Comparison of ENCODE assay signal across 25 mouse cellular contexts in the genomic region with DNA sequence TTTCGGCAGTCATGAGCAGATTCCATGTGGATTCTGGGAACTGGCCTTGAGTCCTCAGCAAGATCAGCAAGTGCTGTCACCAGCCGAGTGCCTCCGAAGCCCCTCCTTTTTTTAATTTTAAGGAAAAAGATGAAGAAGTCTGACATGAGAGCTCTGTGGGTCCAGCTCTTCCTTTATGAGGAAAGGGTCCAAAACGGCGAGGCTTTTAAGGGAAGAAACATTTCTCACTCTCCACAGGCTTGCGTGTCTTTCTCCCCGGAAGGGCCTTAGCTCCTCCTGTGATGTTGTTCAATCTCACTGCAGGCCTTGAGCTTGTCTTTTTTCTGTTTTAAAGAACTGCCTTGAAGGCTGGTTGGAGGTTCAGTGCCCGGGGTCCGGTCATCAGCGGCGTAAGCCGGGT.
DNase-seq lines count a peak whose midpoint lies in the region; ATAC-seq and TF ChIP-seq lines count a peak whose summit lies in the region.
"Had no signal": no experiment of that assay in that cellular context is flagged by ENCODE, and none has a peak within 500 bp of the region (broad histone marks: within the 10 kb centered on the region; RNA-seq: fewer than 3 reads in every experiment).

No protein-coding gene starts in this region.

- peak; percentile 17 for DNase-seq in adrenal gland, adult 8-10 months
- no peak for DNase-seq in adrenal gland, adult 18-20 months (ENCODE audit: low spot score in 2 of 2)
- DNase-seq in gastrocnemius, adult 2 months: no peak
- DNase-seq in gastrocnemius, adult 18-20 months (ENCODE audit: low spot score): no peak
- no peak for DNase-seq in midbrain, embryonic 10.5 days (ENCODE audit: low spot score)
- DNase-seq in lung, postnatal 0 days (ENCODE audit: low spot score): no peak
- DNase-seq: adrenal gland, postnatal 10 days; B cell, adult 2 months; cerebellum, adult 18-20 months; cerebellum, adult 9-10 months; cerebellum, postnatal 14 days; gastrocnemius, postnatal 14 days; heart, adult 18-20 months; heart, postnatal 14 days; heart, postnatal 4 days; kidney, adult 18-20 months had no signal

- H3K9me3 ChIP-seq in midbrain, embryonic 10.5 days (replicated peaks): no peaks in the 10 kb centered on the region
- H3K9me3 ChIP-seq in midbrain, embryonic 15.5 days: no peaks in the 10 kb centered on the region
- no peaks in the 10 kb centered on the region for H3K9me3 ChIP-seq in lung, postnatal 0 days (ENCODE audit: low read length)
- H3K9me3 ChIP-seq: forebrain, embryonic 15.5 days; G1E had no signal

- no peak overlapping the region for H3K4me2 ChIP-seq in midbrain, embryonic 15.5 days
- H3K4me2 ChIP-seq in lung, postnatal 0 days (replicated peaks; ENCODE audit: low read depth, low read length): no peak overlapping the region
- H3K4me2 ChIP-seq: forebrain, embryonic 15.5 days; heart, embryonic 13.5 days; hindbrain, embryonic 14.5 days had no signal

- peak overlapping the region; percentile 24; the same call in 1 of the 2 replicates for H3K27ac ChIP-seq in gastrocnemius, adult 2 months
- 0 out of 2 replicates have a peak overlapping the region, but pooled peaks have one; percentile 33 for H3K27ac ChIP-seq in midbrain, embryonic 10.5 days (replicated peaks)
- no peak overlapping the region for H3K27ac ChIP-seq in midbrain, embryonic 15.5 days
- no peak overlapping the region for H3K27ac ChIP-seq in lung, postnatal 0 days (ENCODE audit: low read length)
- H3K27ac ChIP-seq: forebrain, embryonic 15.5 days; heart, embryonic 13.5 days; hindbrain, embryonic 14.5 days; hindbrain, postnatal 0 days had no signal

- H3K4me1 ChIP-seq in midbrain, embryonic 10.5 days: peaks cover 14% of the 10 kb centered on the region
- no peaks in the 10 kb centered on the region for H3K4me1 ChIP-seq in midbrain, embryonic 15.5 days
- no peaks in the 10 kb centered on the region for H3K4me1 ChIP-seq in lung, postnatal 0 days (ENCODE audit: insufficient read depth, low read depth, low read length)
- H3K4me1 ChIP-seq: forebrain, embryonic 15.5 days had no signal

- intact Hi-C loops in gastrocnemius, adult 2 months (cut with DNase I): no loop called here

- no peak for TF ChIP-seq EP300 in lung, postnatal 0 days (IDR thresholded peaks at IDR 0.05)

- no peaks in the 10 kb centered on the region for H3K36me3 ChIP-seq in midbrain, embryonic 10.5 days
- H3K36me3 ChIP-seq in midbrain, embryonic 15.5 days (replicated peaks): no peaks in the 10 kb centered on the region
- no peaks in the 10 kb centered on the region for H3K36me3 ChIP-seq in lung, postnatal 0 days (ENCODE audit: insufficient read depth, low read length)
- H3K36me3 ChIP-seq: forebrain, embryonic 15.5 days; G1E; heart, embryonic 13.5 days had no signal

- no peak overlapping the region for H3K4me3 ChIP-seq in gastrocnemius, adult 2 months
- H3K4me3 ChIP-seq in midbrain, embryonic 10.5 days: no peak overlapping the region
- H3K4me3 ChIP-seq in midbrain, embryonic 15.5 days: no peak overlapping the region
- H3K4me3 ChIP-seq in lung, postnatal 0 days (ENCODE audit: low read depth, low read length): no peak overlapping the region
- H3K4me3 ChIP-seq: forebrain, embryonic 15.5 days; heart, embryonic 13.5 days had no signal

- no peaks in the 10 kb centered on the region for H3K27me3 ChIP-seq in midbrain, embryonic 10.5 days (ENCODE audit: low read depth, poor library complexity, severe bottlenecking)
- H3K27me3 ChIP-seq in midbrain, embryonic 15.5 days (replicated peaks): no peaks in the 10 kb centered on the region
- H3K27me3 ChIP-seq in lung, postnatal 0 days (replicated peaks; ENCODE audit: insufficient read depth, low read length): no peaks in the 10 kb centered on the region
- H3K27me3 ChIP-seq: CH12.LX; forebrain, embryonic 15.5 days; heart, embryonic 13.5 days; Patski had no signal

- H3K9ac ChIP-seq in midbrain, embryonic 15.5 days: no peak overlapping the region
- no peak overlapping the region for H3K9ac ChIP-seq in lung, postnatal 0 days (replicated peaks; ENCODE audit: low read depth)
- H3K9ac ChIP-seq: forebrain, embryonic 15.5 days; heart, embryonic 13.5 days; hindbrain, embryonic 14.5 days had no signal

- TF ChIP-seq CTCF in gastrocnemius, adult 2 months (IDR thresholded peaks at IDR 0.05): no peak
- no peak for TF ChIP-seq CTCF in lung, postnatal 0 days (IDR thresholded peaks at IDR 0.05)

- ATAC-seq in midbrain, embryonic 15.5 days (replicated peaks): no peak
- ATAC-seq in lung, postnatal 0 days: no peak
- ATAC-seq: forebrain, embryonic 15.5 days; hindbrain, postnatal 0 days; inflammation-experienced regulatory T-cells, adult 6 months; Patski had no signal

- 88% methylated on average over 12 of the region's 12 CpGs for WGBS in midbrain, embryonic 10.5 days
- WGBS in midbrain, embryonic 15.5 days: 86% methylated on average over 12 of the region's 12 CpGs
- WGBS in lung, postnatal 0 days: 84% methylated on average over 12 of the region's 12 CpGs

Comparison
In these comparisons a context has a peak if more than half of its experiments do, and no peak if none do; other contexts are left out.
1. H3K27ac ChIP-seq: peak in gastrocnemius, adult 2 months (single experiment) and midbrain, embryonic 10.5 days (single experiment); none in midbrain, embryonic 15.5 days (single experiment) and lung, postnatal 0 days (single experiment).